Mouse (Mus musculus): ENCODE results near the gene Tmem79. TPM values are rescaled to one million over a fixed set of nuclear protein-coding genes. Genes with fewer than 3 reads are reported as not detected.

The Tmem79 gene
- polyA plus RNA-seq, 2 experiments = 0.70 to 1.0 TPM

DNA sequence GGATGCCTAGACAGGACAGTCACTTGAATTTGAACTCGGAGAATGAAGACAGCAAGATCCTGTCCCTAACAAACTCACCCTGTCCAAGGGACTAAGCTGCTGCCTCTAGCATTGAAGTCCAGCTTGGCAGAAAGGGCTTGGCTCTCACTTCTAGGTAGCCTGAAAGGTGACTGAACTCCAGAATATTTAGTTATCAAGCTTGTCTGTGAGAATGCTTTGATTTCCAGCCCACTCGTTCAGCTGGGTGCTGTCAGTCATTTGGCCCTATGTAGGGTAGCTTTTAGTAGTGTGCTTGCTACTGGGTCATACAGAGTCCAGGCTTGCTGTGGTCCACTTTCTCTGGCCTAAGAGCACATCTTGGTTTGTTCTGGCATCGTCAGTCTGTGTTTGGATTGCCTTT is 3.1 kb upstream of the Tmem79 start:
- DNase-seq (ENCODE audit: low read depth in 3 of 3, low spot score in 3 of 3) (no peak), ATAC-seq (ENCODE audit: insufficient read depth) (no peak)
- WGBS (ENCODE audit: insufficient replicate concordance) = 43% methylated on average over 3 of the region's 3 CpGs
- Histone ChIP-seq H3K4me2 (ENCODE audit: low read depth) (peak overlapping the region; percentile 94), H3K9ac (replicated peaks) (peak overlapping the region; percentile 66), H3K27ac (peak overlapping the region; percentile 97), H3K27me3 (ENCODE audit: control insufficient read depth, insufficient read depth, low read length) (no peaks in the 10 kb centered on the region), H3K4me3 (ENCODE audit: insufficient read depth in 1 of 2, low read depth in 2 of 2, low read length in 2 of 2) (peak overlapping the region; percentile 14 to 78), H3K9me3 (ENCODE audit: control insufficient read depth, low read length) (no peaks in the 10 kb centered on the region), H3K36me3 (replicated peaks; ENCODE audit: control insufficient read depth, insufficient read depth, low read depth) (peaks cover 24% of the 10 kb centered on the region), H3K4me1 (replicated peaks; ENCODE audit: control insufficient read depth in 2 of 2, insufficient read depth in 2 of 2, low read length in 1 of 2) (peaks cover 39 to 48% of the 10 kb centered on the region in 2 experiments)
- TF ChIP-seq EP300 (IDR thresholded peaks at IDR 0.05; ENCODE audit: low read depth) = no peak
- TF ChIP-seq CTCF (IDR thresholded peaks at IDR 0.05; ENCODE audit: low read depth) = no peak

DNA sequence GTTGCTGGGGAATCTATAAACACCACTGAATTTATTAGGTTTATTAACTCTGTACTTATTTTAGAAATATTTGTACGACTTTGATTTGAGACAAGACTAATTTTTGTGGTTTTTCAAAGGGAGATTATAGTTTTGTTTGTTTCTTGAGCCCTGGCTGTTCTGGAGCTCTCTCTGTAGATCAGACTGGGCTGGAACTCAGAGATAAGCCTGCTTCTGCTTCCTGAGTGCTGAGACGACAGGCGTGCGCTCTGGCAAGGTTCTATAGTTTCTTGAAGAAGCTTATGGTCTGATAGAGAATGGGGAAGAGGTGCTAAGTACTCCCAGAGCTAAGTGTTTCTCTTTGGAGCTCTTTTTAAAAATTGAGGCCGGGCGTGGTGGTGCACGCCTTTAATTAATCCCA is 2.4 kb upstream of the Tmem79 start:
- peak; percentile 29; the same call in 1 of the 2 replicates for ATAC-seq (ENCODE audit: insufficient read depth)
- peaks cover 41 to 48% of the 10 kb centered on the region in 2 experiments for H3K4me1 ChIP-seq (replicated peaks; ENCODE audit: control insufficient read depth in 2 of 2, insufficient read depth in 2 of 2, low read length in 1 of 2)

DNA sequence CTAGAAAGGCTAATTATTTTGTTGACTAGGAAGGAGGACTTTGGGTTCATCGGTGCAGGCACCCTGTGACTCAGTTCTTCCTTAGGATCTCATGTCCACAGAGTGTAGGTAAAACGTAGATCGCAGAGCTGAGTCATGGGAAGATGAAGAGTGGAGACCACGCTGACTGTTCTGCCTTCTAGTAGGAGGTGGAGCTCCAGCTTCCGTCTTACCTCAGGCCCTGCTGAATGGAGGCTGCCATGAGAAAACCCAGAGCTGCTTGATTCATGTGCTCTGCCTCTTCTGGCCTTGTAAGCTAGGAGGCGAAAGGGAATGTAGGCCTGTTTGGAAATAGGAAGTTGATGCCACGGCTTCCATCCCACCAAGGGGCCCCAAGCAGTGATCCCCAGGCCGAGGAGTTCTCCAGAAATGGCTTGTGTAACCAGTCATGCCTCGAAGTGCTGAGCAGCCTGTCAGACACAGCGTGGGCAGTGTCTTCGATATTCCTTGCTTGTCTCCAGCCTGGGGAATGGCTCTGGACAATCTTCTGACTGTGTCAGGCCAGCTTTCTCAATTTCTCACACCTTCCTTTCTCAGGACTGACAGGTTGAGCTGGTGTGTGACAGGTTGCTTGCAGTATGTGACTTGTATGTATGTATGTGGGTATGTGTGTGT is 1.5 kb upstream of the Tmem79 start:
- Histone ChIP-seq H3K27me3 (ENCODE audit: control insufficient read depth, insufficient read depth, low read length) (no peaks in the 10 kb centered on the region), H3K9me3 (ENCODE audit: control insufficient read depth, low read length) (no peaks in the 10 kb centered on the region), H3K36me3 (replicated peaks; ENCODE audit: control insufficient read depth, insufficient read depth, low read depth) (peaks cover 9% of the 10 kb centered on the region), H3K4me2 (ENCODE audit: low read depth) (peak overlapping the region; percentile 94), H3K9ac (replicated peaks) (peak overlapping the region; percentile 86), H3K27ac (peak overlapping the region; percentile 97), H3K4me1 (replicated peaks; ENCODE audit: control insufficient read depth in 2 of 2, insufficient read depth in 2 of 2, low read length in 1 of 2) (peaks cover 41 to 48% of the 10 kb centered on the region in 2 experiments), H3K4me3 (ENCODE audit: insufficient read depth in 1 of 2, low read depth in 2 of 2, low read length in 2 of 2) (peak overlapping the region; percentile 72 to 78)
- ATAC-seq (ENCODE audit: insufficient read depth) (peak; percentile 30), DNase-seq (ENCODE audit: low read depth in 3 of 3, low spot score in 3 of 3) (peak; percentile 57 to 70 (median 66))
- WGBS (ENCODE audit: insufficient replicate concordance) = 10% methylated on average over 11 of the region's 11 CpGs
- TF ChIP-seq EP300 (IDR thresholded peaks at IDR 0.05; ENCODE audit: low read depth) = no peak
- TF ChIP-seq CTCF (IDR thresholded peaks at IDR 0.05; ENCODE audit: low read depth) = no peak

More for the DNA sequence above, 2.4 kb upstream of the Tmem79 start:
- Histone ChIP-seq H3K4me2 (ENCODE audit: low read depth) (peak overlapping the region; percentile 94), H3K4me3 (ENCODE audit: insufficient read depth in 1 of 2, low read depth in 2 of 2, low read length in 2 of 2) (peak overlapping the region; percentile 31 to 78; a peak in 3 of 4 replicates), H3K27me3 (ENCODE audit: control insufficient read depth, insufficient read depth, low read length) (no peaks in the 10 kb centered on the region), H3K36me3 (replicated peaks; ENCODE audit: control insufficient read depth, insufficient read depth, low read depth) (peaks cover 17% of the 10 kb centered on the region), H3K9me3 (ENCODE audit: control insufficient read depth, low read length) (no peaks in the 10 kb centered on the region), H3K9ac (replicated peaks) (peak overlapping the region; percentile 66), H3K27ac (peak overlapping the region; percentile 97)
- WGBS (ENCODE audit: insufficient replicate concordance) = 13% methylated on average over 7 of the region's 7 CpGs
- DNase-seq (ENCODE audit: low read depth in 3 of 3, low spot score in 3 of 3) = peak; percentile 71 to 77 (median 75)
- TF ChIP-seq EP300 (IDR thresholded peaks at IDR 0.05; ENCODE audit: low read depth) (peak; percentile 61), CTCF (IDR thresholded peaks at IDR 0.05; ENCODE audit: low read depth) (no peak)

DNA sequence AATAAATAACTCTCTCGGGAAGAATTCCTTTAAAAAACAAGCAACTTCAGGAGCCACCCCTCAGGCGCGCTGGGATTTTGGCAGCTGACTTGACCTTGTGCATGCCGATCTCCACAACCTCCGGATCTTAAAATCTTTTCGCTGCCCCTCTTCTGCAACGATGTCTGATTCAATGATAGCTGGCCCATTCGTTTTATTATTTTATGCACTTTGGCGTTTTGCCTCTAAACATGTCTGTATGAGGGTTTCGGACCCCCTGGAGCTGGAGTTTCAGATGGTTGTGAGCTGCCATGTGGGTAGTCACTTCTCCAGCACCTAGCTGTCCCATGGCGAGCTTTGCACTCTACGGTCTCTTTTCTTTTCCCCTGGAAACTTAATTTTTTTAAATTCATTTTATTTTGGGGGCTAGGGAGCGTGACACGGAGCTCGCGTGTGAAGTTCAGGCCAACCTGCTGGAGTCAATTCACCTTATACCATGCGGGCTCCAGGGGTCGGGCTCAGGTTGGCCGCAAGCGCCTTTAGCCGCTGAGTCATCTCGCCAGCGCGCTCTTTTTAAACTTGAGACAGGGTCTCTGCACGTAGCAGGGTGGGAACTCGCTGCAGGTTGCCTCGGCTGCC is 403 bp downstream of the Tmem79 start:
- Histone ChIP-seq H3K36me3 (replicated peaks; ENCODE audit: control insufficient read depth, insufficient read depth, low read depth) (no peaks in the 10 kb centered on the region), H3K9me3 (ENCODE audit: control insufficient read depth, low read length) (no peaks in the 10 kb centered on the region), H3K4me2 (ENCODE audit: low read depth) (peak overlapping the region; percentile 94), H3K4me1 (replicated peaks; ENCODE audit: control insufficient read depth in 2 of 2, insufficient read depth in 2 of 2, low read length in 1 of 2) (peaks cover 37 to 38% of the 10 kb centered on the region in 2 experiments), H3K27ac (peak overlapping the region; percentile 97), H3K27me3 (ENCODE audit: control insufficient read depth, insufficient read depth, low read length) (no peaks in the 10 kb centered on the region), H3K4me3 (ENCODE audit: insufficient read depth in 1 of 2, low read depth in 2 of 2, low read length in 2 of 2) (peak overlapping the region; percentile 78 to 88), H3K9ac (replicated peaks) (peak overlapping the region; percentile 86)
- peak; percentile 28; the same call in 1 of the 2 replicates for TF ChIP-seq CTCF (IDR thresholded peaks at IDR 0.05; ENCODE audit: low read depth)
- no peak for TF ChIP-seq EP300 (IDR thresholded peaks at IDR 0.05; ENCODE audit: low read depth)
- DNase-seq (ENCODE audit: low read depth in 3 of 3, low spot score in 3 of 3) (no peak), ATAC-seq (ENCODE audit: insufficient read depth) (peak; percentile 42)
- WGBS (ENCODE audit: insufficient replicate concordance) = under 1% methylated on average over 27 of the region's 27 CpGs

DNA sequence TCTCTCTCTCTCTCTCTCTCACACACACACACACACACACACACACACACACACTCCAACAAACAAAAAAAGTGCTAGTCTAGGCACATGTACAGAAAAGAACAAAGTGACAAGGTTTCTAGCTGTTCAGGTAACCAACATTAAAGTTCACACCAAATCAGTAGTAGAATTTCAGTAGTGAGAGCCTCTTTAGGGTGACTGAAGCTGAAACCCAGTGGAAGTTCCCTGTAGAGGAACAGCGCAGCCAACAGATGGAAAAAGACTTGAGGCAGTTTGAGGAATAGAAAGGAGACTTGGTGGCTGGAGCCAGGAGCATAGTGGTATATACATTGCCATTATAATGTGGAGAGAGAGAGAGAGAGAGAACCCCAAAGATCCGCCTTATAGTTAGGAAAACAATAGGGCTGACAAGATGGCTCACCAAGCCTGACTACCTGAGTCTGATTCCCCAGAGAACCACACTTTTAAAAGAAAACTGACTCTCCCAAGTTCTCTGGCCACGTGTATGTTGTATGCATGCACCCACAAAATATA is 979 bp downstream of the Tmem79 start:
- 18% methylated on average over 3 of the region's 3 CpGs for WGBS (ENCODE audit: insufficient replicate concordance)
- Histone ChIP-seq H3K4me3 (ENCODE audit: insufficient read depth in 1 of 2, low read depth in 2 of 2, low read length in 2 of 2) (peak overlapping the region; percentile 78 to 88), H3K36me3 (replicated peaks; ENCODE audit: control insufficient read depth, insufficient read depth, low read depth) (no peaks in the 10 kb centered on the region), H3K4me2 (ENCODE audit: low read depth) (peak overlapping the region; percentile 94), H3K9me3 (ENCODE audit: control insufficient read depth, low read length) (no peaks in the 10 kb centered on the region), H3K4me1 (replicated peaks; ENCODE audit: control insufficient read depth in 2 of 2, insufficient read depth in 2 of 2, low read length in 1 of 2) (peaks cover 35 to 37% of the 10 kb centered on the region in 2 experiments), H3K27me3 (ENCODE audit: control insufficient read depth, insufficient read depth, low read length) (no peaks in the 10 kb centered on the region), H3K27ac (peak overlapping the region; percentile 97), H3K9ac (replicated peaks) (peak overlapping the region; percentile 86)
- ATAC-seq (ENCODE audit: insufficient read depth) (no peak), DNase-seq (ENCODE audit: low read depth in 3 of 3, low spot score in 3 of 3) (no peak)
- TF ChIP-seq CTCF (IDR thresholded peaks at IDR 0.05; ENCODE audit: low read depth) = no peak
- no peak for TF ChIP-seq EP300 (IDR thresholded peaks at IDR 0.05; ENCODE audit: low read depth)

Data from liver, embryonic 14.5 days (tissue).